Mouse (Mus musculus): ENCODE measurements around the gene Chst11. TPM values are rescaled to one million over a fixed set of nuclear protein-coding genes. Genes with fewer than 3 reads are reported as not detected.

Gene Chst11
- polyA plus RNA-seq (2012; rRNA removed), result 7.8 and 9.6 TPM in 2 replicates

DNA sequence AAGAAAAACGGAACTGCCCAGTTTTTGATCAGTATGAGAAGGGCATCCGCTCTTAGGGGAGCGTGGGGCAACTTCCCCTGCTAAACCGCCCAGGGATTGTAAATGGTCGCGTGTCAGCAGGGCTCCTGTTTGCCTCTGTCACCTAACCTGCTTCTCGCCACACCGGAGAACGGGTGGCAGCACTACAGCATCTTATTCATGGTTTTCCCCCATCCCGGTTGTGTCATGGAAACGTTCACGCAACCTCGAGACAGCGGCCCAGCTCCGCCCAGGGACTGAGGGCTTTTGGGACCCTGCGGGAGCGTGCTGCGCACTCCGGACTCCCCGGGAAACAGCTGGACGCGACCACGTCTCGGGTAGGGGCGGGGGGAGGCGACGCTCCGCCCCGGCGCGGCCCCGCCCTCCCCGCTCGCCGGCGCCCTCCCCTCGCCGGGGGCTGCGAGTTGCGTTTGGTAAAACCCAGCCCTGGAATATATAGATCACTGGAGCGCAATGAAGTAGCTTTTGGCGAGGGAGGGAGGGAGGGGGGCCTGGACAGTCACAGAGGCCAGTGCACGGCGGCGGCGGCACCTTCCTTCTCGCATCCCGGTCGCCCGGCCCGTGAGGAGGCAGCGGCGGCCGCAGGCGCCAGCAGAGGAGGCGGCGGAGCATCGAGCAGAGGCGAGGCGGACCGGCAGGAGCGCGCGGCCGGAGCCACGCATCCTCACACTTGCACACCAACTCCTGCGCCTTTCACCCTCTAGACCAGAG is at the start of gene Chst11:
TSS of gene Chst11 (plus strand) at position 549 of the 750 bp plus-strand sequence.
- no peak for DNase-seq (ENCODE audit: low read depth)

GRCm38 (mm10) chr10:82935774-82936173 is 49.5 kb upstream of the Chst11 start:
- DNase-seq (ENCODE audit: low read depth), result no peak

- no peak for DNase-seq (ENCODE audit: low read depth)
These were observed 31.9 kb upstream of the Chst11 start for GRCm38 (mm10) chr10:82953415-82953814.

GRCm38 (mm10) chr10:82955117-82955516 is 30.2 kb upstream of the Chst11 start:
- no peak for DNase-seq (ENCODE audit: low read depth)

DNA sequence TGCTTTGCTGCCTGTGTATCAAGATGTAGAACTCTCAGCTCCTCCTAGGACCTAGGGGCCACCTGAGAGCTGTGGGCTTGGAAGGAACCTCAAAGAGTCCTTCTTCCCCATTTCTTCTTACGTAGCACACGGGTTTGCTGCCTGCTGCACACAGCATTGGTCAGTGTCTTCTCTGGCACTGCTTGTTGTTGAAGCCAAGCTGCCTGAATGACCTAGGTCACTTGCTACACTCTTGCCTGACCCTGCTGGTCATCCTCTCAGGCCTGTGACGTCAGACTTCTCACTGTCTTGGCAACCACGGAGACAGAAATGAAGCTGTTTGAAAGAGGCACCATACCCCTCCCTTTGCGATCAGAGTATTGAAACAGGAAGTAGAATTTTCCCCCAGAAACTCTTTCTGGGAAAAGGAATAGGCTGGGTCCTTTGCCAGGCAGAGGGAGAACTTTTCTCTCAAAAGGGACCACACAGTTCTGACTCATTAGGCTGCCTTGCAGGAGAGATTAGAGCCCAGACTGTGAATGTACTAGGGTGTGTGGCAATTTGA is 27.0 kb upstream of the Chst11 start:
- DNase-seq (ENCODE audit: low read depth), result no peak

- DNase-seq (ENCODE audit: low read depth), result no peak
These were observed 26.0 kb upstream of the Chst11 start for GRCm38 (mm10) chr10:82959316-82959715.

DNA sequence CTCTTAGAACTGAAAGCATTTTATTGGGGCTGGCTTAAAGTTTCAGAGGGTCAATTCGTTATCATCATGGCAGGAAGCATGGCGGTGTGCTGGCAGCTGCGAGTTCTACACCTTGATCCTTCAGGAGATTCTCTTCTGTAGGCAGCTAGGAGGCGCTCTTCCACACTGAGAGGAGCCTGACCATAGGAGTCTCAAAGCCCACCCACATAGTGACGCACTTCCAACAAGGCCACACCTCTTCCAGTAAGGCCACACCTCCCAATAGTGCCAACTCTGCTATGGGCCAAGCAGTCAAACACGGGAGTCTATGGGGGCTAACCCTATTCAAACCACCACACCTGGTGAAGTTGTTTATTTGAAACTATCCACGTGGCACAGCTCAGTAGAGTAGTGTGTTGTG is 24.0 kb upstream of the Chst11 start:
- no peak for DNase-seq (ENCODE audit: low read depth)

DNA sequence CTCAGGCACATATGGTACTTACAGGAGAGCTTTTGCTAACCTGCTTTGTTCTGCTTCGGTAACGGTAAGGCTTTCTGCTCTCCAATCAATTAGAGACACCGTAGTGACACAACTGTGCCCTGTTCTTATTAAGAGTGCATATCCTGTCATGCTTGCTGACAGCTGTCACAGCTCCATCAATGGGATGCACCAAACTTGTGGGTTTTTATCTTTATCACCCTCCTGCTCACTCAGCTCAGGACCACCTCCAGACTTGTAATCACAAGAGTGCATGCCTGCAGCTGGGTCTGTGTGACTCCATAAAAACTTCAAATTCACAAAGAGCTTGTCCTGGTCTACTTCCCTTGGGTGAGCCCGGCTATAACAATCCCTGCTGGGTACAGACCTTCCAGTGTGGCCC is 23.3 kb upstream of the Chst11 start:
- DNase-seq (ENCODE audit: low read depth), result no peak

GRCm38 (mm10) chr10:82962472-82963020 is 22.8 kb upstream of the Chst11 start:
- DNase-seq (ENCODE audit: low read depth), result no peak

GRCm38 (mm10) chr10:82964491-82964890 is 20.8 kb upstream of the Chst11 start:
- DNase-seq (ENCODE audit: low read depth), result no peak

GRCm38 (mm10) chr10:82966672-82967071 is 18.6 kb upstream of the Chst11 start:
- DNase-seq (ENCODE audit: low read depth), result no peak

DNA sequence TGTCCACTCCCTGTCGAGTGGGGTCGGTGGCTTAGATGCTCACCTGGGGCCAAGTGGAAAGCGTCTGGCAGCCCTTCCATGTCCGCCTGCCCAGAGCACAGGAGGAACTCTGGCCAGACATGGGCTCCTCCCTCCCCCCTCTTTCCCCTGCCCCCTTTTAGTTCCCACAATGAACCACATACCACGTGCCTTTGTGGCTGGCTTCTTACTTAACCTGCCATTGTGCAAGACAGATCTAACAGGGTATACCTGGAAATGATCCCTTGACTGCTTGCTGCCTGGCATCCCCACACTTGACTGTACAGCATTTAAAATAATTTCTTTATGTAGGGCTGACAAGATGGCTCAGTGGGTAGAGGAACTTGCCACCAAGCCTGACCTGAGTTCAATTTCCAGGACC is 15.7 kb upstream of the Chst11 start:
- DNase-seq (ENCODE audit: low read depth), result no peak

- no peak for DNase-seq (ENCODE audit: low read depth)
These were observed 13.7 kb upstream of the Chst11 start for GRCm38 (mm10) chr10:82971549-82971948.

DNA sequence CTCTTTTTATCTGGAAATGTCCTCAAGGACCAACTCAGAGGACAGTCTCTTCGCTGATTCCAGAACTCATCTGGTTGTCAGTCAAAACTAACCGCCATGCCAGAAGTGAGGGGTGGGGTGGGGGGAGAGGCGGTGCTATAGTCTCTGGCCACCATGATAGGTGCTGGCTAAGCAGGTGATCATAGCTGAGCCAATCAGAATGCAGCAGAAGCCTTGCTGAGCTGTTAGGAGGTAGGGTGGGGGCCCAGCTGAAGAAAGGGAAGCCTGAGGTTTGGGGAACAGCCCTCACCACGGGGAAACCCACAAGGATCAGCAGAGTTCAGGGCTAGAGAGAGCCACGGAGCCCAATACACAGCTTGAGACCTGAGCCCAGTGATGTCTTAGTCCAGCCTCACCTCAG is 11.1 kb upstream of the Chst11 start:
- DNase-seq (ENCODE audit: low read depth), result no peak

- DNase-seq (ENCODE audit: low read depth), result no peak
These were observed 10.6 kb upstream of the Chst11 start for GRCm38 (mm10) chr10:82974627-82975177.

DNA sequence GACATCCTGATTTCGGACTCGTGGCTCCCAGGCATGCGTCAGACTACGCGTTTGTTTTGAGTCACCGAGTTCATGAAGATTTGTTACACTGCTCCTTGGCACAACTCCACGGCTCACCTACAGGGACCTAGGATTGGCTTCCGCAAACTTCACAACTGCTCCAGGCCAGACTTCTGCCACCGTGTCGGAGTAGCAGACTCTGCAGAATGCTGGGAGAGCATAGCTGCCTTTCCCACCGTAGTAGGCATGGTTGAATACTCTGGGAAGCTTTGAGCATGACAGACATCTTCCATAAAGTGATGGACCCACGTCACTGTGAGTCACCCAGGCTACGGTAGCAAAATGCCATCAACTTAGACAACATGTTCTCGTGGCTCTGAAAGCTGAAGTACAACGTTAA is 9.5 kb upstream of the Chst11 start:
- DNase-seq (ENCODE audit: low read depth), result no peak

- DNase-seq (ENCODE audit: low read depth), result no peak
These were observed 3.0 kb upstream of the Chst11 start for GRCm38 (mm10) chr10:82982286-82982685.

DNA sequence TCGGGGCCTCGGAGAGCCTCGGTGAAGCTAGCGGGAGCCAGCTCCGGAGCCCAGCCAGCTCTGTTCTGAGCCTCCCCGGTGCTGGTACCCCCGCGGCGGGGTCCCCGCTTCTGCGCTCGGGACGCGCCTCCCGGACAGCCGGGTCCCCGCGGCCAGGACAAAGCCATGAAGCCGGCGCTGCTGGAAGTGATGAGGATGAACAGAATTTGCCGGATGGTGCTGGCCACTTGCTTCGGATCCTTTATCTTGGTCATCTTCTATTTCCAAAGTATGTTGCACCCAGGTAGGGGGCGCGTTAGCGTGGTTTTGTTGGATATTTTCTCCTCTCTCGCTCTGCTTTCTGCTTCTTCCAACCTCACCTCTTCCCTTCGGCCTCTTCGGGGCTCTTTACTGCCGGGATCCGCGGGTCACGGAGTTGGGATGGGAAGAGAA is 418 bp downstream of the Chst11 start:
- no peak for DNase-seq (ENCODE audit: low read depth)

DNA sequence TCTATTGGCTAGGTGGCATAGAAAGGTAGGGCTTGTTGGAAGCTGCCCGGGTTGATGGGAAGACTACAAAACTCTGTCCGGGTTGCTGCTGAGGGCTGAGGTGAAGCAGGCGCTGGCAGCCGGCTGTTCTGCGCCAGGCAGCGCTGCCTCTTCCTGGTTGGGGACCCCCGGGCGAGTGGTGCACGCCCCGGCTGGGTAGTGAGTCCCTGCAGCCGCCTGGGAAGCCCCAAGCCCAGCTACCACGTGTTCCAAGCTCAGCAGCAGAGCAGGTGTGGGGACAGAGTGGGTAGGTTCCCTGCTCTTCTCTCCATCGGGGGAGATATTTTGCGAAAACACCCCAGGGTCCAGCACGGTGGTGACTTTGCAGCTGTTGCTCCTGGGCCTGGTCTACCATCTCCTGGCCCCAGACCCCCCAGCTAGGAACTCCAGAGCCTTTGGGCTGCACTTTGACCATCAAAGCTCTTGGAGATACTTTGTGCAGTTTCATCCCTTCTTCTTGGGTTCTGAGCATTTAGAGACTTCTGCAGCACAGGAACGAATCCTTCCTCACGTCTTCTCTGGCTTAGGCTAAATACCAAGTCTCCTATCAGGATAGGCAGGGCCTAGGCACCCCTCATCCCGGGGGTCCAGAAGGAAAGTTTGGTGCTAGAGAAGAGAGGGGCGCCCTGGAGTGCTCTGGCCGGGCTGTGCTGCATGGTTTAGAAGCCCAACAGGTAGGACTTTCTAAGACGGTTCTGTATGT is 1.1 kb downstream of the Chst11 start:
- no peak for DNase-seq (ENCODE audit: low read depth)

DNA sequence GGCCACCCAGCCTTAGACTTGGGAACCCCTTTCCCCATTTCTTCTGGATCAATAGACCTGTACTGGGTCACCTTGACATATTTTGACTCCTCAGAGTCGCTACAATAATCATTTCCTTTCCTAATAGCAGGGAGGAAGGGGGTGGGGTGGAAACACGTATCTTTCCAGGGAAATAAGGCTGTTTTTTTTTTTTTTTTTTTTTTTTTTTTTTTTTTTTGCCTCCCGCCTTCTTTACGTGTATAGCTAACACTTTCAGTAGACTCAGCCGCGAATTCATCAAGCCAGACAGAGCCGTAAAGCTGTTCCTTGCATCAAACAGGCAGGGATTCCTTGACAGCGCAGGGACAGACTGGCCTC is 1.7 kb downstream of the Chst11 start:
- no peak for DNase-seq (ENCODE audit: low read depth)

DNA sequence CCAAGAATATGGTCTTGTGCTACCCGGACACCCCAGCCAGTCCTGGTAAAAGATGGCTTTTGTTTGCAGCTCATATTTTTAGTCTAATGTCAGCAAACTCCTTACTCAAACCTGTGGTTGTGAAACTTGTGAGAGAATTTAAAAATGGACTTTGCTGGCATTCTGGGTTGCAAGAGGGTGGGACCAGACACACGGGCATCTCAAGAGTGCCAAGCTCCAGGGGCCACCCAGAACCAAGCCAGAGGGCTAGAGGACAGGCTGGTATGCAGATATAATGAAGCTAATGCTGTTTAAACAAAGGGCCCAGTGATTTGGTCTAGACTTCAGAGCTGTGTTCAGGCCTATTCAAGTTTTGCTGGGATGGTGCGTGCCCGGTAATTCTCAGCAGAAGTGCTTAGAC is 2.1 kb downstream of the Chst11 start:
- no peak for DNase-seq (ENCODE audit: low read depth)

GRCm38 (mm10) chr10:82989418-82990025 is 4.2 kb downstream of the Chst11 start:
- no peak for DNase-seq (ENCODE audit: low read depth)
